Mouse (Mus musculus) lung, adult 18-20 months (tissue): ENCODE measurements around the gene Tmem274.
"Not testable (repeated sequence)": the region's sequence is repeated elsewhere in the genome, so short reads cannot be mapped to it uniquely, and the experiment has no call there.

Experiments
- DNase-seq, 2 experiments: peaks; one replicate each; pipeline ENCODE4 v3.0.0; 2022; ENCODE audit warnings: mixed read lengths in 2 of 2

Tmem274 gene

DNA sequence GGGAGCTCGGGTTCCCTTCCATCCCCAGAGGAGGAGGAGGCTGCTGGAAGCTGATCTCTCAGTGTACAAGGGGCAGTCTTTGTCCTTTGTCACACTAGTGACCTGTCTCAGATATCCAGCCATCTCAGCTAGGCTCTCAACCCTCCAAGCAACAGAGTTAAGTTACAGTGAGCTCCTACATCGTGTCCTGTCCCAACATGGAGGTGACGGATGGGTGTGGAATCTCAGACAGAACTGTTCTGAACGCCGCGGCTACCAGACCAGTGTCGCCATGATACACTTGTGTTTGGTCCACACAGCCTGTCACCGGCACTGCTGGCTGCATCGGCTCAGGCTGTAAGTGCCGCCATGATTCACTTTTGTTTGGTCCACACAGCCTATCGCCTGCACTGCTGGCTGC lies at the start of gene Tmem274:
Gene Tmem274, plus strand, starts transcription at position 301 of the 400 bp plus-strand sequence.
- no peak for DNase-seq

DNA sequence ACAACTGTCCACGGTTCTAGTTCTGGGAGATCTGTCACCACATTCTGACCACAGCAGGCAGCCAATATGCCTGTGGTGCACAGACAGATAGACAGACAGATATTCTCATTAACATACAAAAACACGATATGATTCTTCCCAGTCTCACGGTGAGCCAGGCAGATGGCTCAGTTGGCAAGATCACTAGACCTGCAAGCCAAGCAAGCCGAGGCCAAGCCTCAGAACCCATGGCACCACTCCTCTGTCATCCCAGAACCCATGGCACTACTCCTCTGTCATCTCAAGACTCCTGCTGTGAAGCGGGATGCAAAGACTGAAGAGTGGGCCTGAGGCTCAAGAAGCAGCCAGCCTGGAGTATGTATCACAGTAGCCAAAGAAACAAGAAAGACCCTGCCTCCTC lies 47.6 kb upstream of the Tmem274 start:
- no peak for DNase-seq

DNA sequence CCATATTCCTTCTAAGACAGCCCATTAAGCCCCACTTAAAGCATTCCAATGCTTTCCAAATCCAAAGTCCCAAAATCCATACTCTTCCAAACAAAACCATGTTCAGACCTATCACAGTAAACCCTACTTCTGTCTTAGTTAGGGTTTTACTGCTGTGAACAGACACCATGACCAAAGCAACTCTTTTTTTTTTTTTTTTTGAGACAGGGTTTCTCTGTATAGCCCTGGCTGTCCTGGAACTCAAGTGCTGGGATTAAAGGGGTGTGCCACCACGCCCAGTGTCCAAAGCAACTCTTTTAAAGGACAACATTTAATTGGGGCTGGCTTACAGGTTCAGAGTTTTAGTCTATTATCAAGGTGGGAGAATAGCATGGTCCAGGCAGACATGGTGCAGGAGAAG lies 45.3 kb upstream of the Tmem274 start:
- DNase-seq: not testable (repeated sequence)

GRCm38 (mm10) chr4:149440576-149440975 lies 36.6 kb upstream of the Tmem274 start:
- DNase-seq: no peak

GRCm38 (mm10) chr4:149442436-149442835 lies 34.7 kb upstream of the Tmem274 start:
- peak; percentile 24 to 50 for DNase-seq

DNA sequence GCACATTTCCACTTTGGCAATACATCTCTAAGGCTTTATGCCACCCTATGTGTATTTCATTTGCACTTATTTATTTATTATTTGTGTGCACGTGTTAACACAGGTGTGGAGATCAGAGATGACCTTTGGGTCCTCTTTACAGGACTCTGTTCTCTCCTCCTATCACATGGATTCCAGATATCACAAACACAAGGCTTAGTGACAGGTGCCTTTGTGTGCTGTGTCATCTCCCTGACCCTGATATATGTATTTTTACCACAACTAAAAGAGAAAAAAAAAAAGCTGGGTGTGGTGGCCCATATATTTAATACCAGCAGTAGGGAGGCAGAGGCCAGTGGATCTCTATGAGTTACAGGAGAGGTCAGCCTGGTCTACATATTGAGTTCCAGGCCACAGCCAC lies 32.7 kb upstream of the Tmem274 start:
- DNase-seq: no peak

DNA sequence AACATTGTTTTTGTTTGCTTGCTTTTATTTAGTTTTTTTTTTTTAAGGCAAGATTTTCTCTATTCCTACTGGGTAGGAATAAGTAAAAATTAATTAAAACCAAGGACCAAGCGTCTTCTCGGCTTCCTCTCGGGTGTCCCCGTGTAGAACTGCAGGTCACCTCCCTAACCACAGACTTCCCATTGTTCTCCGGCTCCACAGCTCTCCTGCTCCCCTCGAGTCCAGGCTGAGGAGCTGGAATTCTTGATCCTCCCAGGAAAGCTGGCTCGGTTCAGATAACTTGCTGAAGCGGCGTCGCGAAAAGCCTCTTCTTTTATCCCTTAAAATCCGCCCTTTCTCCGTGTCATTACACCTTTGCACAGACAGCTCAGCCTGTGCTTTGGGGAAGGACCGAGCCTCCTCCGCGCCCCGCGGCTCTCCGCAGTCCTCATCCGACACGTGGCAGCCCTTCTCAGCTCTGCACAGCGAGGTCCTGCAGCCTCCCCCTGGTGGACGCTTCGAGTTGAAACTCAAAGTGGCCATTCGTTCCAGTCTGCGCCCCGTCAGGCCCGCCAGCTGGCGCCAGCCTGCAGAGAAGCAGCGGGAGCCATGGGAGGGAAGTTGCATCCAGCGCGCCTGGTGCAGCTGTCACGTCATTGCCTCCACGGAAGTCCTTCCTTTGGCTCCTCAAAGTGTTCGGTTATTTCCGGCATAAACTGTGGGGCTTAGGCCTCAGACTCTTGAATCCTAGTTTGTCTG lies 32.0 kb upstream of the Tmem274 start:
- DNase-seq: peak; percentile 91 to 92

GRCm38 (mm10) chr4:149445868-149446267 lies 31.3 kb upstream of the Tmem274 start:
- peak; percentile 26 to 47 for DNase-seq

DNA sequence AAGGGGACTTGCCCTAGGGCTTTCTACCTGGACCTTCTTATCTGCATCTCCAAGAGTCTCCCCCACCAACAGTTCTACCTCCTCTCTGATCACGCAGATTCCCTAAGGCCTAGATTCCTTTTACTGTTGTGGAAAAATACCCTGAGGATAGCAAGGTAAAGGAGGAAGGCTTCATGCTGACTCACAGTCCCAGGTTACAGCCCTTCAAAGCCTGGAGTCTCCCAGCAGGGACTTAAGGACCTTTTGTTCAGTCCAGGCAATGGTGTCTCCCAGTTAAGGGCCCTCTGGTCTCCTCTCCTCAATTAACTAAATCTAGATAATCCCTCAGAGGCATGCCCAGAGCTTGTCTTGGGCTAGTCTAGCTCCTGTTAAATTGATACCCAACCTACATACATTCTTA lies 30.9 kb upstream of the Tmem274 start:
- no peak for DNase-seq

GRCm38 (mm10) chr4:149450636-149451035 lies 26.5 kb upstream of the Tmem274 start:
- no peak for DNase-seq

GRCm38 (mm10) chr4:149453656-149454055 lies 23.5 kb upstream of the Tmem274 start:
- DNase-seq: no peak

DNA sequence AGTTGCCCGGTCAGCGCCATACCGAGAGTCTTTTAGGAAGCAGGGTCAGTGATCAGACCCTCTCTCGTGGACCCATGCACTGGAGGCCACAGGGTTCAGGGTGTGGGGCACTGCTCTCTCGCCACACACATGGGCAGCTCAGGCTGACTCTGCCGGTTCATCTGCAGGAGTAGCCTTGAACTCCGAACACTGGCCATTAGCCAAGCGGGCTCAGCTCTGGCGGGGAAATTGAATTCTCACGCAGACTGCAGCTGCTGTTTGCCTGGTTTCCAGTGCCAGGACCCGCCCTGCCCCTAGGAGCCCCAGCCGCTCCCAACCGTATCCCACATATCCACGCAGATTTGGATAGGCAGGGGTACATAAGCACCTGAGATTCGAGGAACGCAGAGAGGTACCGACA lies 22.9 kb upstream of the Tmem274 start:
- no peak for DNase-seq

- no peak for DNase-seq
These were observed 22.3 kb upstream of the Tmem274 start, which contains the start of gene Rbp7 for GRCm38 (mm10) chr4:149454879-149455278. Gene Rbp7 (minus strand): TSS chr4:149454978.

DNA sequence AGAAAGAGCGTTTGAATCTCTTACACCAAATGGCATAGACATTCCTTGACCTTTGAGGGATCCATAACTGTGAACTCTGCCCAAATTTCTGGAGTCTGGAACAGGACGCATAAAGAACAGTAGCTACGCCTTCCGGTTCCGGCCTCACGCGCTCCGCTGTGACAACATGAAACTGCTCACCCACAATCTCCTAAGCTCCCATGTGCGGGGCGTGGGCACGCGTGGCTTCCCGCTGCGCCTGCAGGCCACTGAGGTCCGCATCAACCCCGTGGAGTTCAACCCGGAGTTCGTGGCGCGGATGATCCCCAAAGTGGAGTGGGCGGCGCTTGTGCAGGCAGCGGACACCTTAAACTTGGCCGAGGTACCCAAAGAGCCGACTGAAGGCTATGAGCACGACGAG lies 20.0 kb upstream of the Tmem274 start:
- not testable (repeated sequence) for DNase-seq

GRCm38 (mm10) chr4:149457831-149458430 lies 19.2 kb upstream of the Tmem274 start:
- DNase-seq: peak in 1 of 2 experiments; percentile 15

DNA sequence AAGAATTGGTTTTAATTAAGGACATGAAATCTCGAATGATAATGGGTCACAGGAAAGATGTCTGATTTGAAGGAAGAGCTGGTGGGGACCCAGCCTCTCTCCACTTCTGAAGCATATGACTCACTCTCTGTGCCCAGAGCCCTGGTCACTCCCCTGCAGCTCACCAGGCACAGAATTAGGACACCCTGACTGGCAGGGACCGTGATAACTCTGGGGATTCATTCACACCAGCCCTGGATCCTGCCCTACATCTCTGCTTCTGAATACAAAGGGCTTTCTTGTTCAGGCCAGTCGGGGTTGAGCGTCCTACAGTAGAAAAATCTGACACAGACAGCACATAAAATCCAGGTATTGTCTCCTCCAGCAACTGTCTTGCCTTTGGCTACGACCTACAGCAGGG lies 18.7 kb upstream of the Tmem274 start:
- DNase-seq: no peak

DNA sequence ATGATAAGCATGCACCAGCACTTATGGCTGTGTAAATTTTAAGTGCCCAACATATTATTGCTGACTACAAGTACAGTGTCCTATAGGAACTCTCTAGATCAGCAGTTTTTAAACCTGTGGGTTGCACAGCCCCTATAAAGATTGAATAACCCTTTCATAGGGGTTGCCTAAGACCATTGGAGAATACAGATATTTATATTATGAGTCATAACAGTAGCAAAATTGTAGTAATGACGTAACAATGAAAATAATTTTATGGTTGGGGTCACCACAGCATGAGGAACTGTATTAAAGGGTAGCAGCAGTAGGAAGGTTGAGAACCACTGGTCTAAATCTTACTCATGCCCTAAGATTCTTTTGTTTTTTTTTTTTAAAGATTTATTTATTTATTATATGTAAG lies 17.8 kb upstream of the Tmem274 start:
- no peak for DNase-seq

- not testable (repeated sequence) for DNase-seq
These were observed 16.7 kb upstream of the Tmem274 start for GRCm38 (mm10) chr4:149460475-149460874.

DNA sequence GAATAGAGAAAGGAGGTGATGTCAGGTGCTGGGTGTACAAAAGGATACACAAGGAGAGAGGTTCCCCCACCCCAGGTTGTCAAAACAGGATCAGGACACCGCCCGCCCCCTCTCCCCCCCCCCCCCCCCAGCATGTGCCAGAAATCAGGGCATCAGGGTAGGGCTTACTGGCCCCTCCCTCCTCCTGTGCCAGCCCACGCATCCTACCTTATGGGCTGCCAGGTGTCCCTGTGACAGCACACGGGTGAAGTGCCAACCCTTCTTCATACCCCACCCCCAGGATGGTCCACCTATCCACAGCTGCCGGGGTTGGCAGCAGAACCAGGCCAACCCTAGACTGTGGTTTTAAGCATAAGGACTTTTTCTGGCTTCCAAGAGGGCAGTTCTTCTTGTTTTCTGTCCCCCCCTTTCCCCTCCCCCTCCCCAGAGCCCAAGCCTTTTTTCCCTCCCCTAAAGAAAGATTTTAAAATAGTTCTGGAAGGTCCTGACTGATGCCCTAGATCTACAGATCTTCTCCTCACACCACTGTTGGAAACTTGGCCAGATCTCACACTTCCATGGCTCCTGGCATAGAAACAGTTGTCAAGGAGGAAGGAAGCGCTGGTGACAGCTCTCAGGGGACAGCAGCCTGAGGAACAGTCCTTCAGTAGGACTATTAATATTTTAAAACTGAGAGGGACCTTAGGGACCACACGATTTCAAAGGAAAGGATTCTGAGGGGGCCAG lies 15.4 kb upstream of the Tmem274 start:
- no peak for DNase-seq

DNA sequence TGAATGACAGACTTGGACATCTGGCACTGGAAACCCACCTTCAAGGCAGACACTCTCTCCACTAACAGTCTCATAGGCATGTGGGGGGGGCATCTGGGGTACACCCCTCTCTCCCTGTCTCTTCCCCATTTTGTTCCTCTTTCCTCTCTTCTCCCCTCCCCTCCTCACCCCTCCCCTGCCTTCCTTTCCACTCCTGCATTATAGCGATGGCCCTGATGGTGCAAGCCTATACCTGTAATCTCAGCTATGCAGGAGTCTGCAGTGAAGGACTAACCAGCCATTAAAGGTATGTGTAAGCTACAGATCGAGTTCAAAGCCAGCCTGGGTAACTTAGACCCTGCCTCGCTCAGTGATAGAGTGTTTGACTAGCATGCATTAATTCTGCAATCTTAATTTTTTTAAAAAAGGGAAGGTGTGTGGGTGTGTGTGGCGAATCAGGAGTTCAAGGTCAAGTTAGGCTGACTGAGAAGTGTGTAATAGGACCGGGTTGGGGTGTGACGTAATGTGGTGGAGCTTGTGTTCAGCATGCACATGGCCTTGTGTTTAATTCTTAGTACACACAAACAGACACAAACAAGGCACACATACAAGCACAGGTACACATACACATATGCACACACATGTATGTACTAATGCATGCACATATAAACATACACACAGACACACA lies 14.7 kb upstream of the Tmem274 start:
- DNase-seq: no peak

- DNase-seq: no peak
These were observed 13.7 kb upstream of the Tmem274 start for GRCm38 (mm10) chr4:149463435-149463950.

GRCm38 (mm10) chr4:149469557-149469956 lies 7.6 kb upstream of the Tmem274 start:
- no peak for DNase-seq

DNA sequence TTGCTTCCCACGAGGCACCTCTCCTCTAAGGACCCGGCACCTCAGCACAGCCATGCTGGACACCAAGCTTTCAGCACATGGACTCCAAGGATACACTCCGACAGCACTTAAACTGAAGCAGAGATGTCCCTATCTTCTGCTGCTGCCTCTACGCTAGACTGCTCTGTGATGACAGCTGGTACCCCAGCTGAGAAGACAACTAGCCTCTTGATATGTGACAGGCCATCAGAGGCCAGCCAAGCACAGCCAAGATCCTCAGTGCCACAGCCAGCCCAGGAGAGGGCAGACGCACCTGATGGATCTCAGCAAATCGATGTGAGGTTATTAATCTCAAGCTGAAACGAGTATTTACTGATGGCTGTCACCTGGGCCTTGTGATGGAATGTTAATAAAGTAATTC lies 2.1 kb upstream of the Tmem274 start:
- no peak for DNase-seq
